Mouse (Mus musculus) erythroblast, embryonic 14.5 days (primary cell): ENCODE data around the gene Ifnl3.

Experiments
- GATA1 ChIP-seq: IDR thresholded peaks from 2 replicates; pipeline ENCODE4 v1.6.1; 2012; ENCODE audit warnings: low read length, inconsistent platforms, mixed read lengths
- TAL1 ChIP-seq: IDR thresholded peaks from 3 replicates; pipeline ENCODE4 v1.6.1; 2012; ENCODE audit warnings: low read length, inconsistent platforms, mixed read lengths

DNA sequence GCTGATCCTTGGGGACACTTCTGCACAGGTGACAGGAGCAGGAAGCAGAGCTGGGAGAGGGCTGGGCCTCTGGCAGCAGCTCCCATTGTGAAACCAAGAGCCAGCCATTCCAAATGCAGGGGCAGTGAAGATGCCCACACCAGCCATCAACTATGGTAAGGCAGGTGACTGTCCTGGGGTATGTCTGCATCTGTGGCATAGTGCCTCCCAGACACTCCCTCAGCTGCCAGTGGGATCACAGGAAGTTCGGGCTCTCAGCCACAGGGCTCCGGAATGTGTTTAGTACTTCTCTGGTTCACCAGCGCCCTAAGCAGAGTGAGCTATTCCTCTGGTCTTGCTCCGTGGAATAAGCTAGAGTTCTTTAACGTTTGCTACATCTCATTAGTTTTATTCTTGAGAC, 34.4 kb downstream of the Ifnl3 start:
- TF ChIP-seq GATA1 (no peak), TAL1 (no peak)
